Mouse (Mus musculus): ENCODE data around the gene Nrn1. TPM values are rescaled to one million over a fixed set of nuclear protein-coding genes. Genes with fewer than 3 reads are reported as not detected.

The Nrn1 gene
- polyA plus RNA-seq, 1 experiment, result 10.5 TPM

DNA sequence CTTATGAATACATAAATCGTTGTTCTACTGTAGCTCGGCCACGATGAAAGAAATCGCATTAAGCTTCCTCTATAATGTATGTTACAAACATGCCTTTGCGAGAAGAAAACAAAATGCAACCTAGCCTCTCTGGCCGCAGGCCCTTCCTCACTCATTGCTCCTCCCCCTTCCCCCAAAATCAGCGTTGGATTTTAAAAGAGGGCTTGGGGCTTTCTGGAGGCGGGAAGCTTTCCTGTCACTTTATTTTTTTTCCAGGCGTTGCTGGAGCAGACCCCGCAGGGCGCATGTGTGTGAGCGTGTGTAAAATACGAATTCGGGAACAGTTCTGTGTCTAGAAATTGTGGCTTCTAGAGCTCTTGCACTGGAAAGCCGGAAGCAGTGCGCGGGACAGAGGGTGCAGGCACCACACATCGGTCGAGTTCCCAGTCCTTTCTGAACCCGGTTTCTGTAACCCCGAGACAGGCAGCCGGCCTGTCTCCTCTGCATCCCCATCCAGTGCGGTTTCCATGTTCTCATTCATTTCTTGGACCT, 2.9 kb downstream of the Nrn1 start:
- TF ChIP-seq CTCF (IDR thresholded peaks at IDR 0.05; ENCODE audit: control insufficient read depth, insufficient read depth, insufficient read length), result no peak
- TF ChIP-seq MAX (IDR thresholded peaks at IDR 0.05), result no peak
- TF ChIP-seq CEBPB (IDR thresholded peaks at IDR 0.05; ENCODE audit: low read depth), result no peak
- no peak for TF ChIP-seq FOSL1 (IDR thresholded peaks at IDR 0.05; ENCODE audit: insufficient read depth, low read length, poor library complexity, severe bottlenecking)
- no peak for TF ChIP-seq USF1 (IDR thresholded peaks at IDR 0.05; ENCODE audit: low read depth)
- TF ChIP-seq MYOD1 (IDR thresholded peaks at IDR 0.05; ENCODE audit: control insufficient read depth, insufficient read length, low read depth), result no peak
- no peak for TF ChIP-seq MYOG (IDR thresholded peaks at IDR 0.05; ENCODE audit: control insufficient read depth, extremely low read depth, insufficient read length)
- peaks cover 28% of the 10 kb centered on the region for H3K79me2 ChIP-seq (ENCODE audit: control insufficient read depth, insufficient read depth)
- H3K79me3 ChIP-seq (ENCODE audit: low read depth), result peaks cover 1% of the 10 kb centered on the region
- H3K4me3 ChIP-seq (ENCODE audit: insufficient read depth, poor library complexity, severe bottlenecking), result peak overlapping the region; percentile 26
- peak overlapping the region; percentile 76 for H3ac ChIP-seq (ENCODE audit: control insufficient read depth, insufficient read length, low read depth)
- no peaks in the 10 kb centered on the region for H3K27me3 ChIP-seq (ENCODE audit: control insufficient read depth, insufficient read depth, insufficient read length)
- no peaks in the 10 kb centered on the region for H3K36me3 ChIP-seq (ENCODE audit: control insufficient read depth, insufficient read depth)

DNA sequence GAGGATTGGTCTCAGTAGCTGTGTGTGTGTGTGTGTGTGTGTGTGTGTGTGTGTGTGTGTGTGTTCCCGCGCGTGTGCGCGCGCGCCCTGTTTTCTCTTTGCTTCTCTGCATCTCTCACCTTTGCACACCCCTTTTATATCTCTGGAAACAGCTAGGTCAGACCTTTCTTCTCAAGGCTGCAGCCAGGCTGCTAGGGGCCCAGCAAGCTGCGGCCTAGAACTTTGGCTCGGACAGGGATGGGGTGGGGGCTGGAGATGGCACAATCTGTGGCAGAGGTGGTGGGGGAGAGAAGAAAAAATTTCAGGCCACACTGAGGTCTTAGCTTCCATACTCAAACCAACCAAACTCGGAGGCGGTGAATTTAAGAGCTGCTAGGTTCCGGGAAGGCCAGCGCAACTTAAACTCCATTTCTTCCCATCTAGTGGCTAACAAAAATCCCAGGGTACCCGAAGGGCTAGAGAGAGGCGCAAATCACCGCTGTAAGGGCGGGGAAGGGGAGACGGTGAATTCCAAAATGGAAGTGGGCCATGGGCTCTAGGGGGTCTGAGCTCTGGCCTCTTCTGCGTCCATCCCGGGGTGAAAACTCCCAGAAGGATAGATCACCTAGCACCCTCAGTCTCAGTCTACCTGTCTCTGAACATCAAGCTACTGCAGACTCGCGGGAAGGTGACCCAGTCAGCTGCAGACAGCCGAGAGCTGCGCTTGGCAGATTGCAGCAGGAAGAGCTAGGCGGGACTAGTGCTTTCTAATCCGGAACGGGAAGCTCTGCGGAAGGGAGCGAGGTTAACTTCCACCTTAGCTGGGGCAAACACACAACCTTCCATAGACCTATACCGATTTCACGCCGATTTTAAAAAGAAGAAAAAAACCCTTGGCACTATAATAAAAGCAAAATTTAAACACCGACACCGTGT, 3.7 kb downstream of the Nrn1 start:
- H3K36me3 ChIP-seq (ENCODE audit: control insufficient read depth, insufficient read depth), result no peaks in the 10 kb centered on the region
- peaks cover 28% of the 10 kb centered on the region for H3K79me2 ChIP-seq (ENCODE audit: control insufficient read depth, insufficient read depth)
- TF ChIP-seq FOSL1 (IDR thresholded peaks at IDR 0.05; ENCODE audit: insufficient read depth, low read length, poor library complexity, severe bottlenecking), result no peak
- TF ChIP-seq MYOG (IDR thresholded peaks at IDR 0.05; ENCODE audit: control insufficient read depth, extremely low read depth, insufficient read length), result no peak
- no peak for TF ChIP-seq CTCF (IDR thresholded peaks at IDR 0.05; ENCODE audit: control insufficient read depth, insufficient read depth, insufficient read length)
- no peak for TF ChIP-seq USF1 (IDR thresholded peaks at IDR 0.05; ENCODE audit: low read depth)
- no peak for TF ChIP-seq MYOD1 (IDR thresholded peaks at IDR 0.05; ENCODE audit: control insufficient read depth, insufficient read length, low read depth)
- no peak for TF ChIP-seq MAX (IDR thresholded peaks at IDR 0.05)
- TF ChIP-seq CEBPB (IDR thresholded peaks at IDR 0.05; ENCODE audit: low read depth), result no peak
- H3K27me3 ChIP-seq (ENCODE audit: control insufficient read depth, insufficient read depth, insufficient read length), result no peaks in the 10 kb centered on the region
- H3ac ChIP-seq (ENCODE audit: control insufficient read depth, insufficient read length, low read depth), result no peak overlapping the region
- H3K79me3 ChIP-seq (ENCODE audit: low read depth), result peaks cover 1% of the 10 kb centered on the region
- peak overlapping the region; percentile 26 for H3K4me3 ChIP-seq (ENCODE audit: insufficient read depth, poor library complexity, severe bottlenecking)

DNA sequence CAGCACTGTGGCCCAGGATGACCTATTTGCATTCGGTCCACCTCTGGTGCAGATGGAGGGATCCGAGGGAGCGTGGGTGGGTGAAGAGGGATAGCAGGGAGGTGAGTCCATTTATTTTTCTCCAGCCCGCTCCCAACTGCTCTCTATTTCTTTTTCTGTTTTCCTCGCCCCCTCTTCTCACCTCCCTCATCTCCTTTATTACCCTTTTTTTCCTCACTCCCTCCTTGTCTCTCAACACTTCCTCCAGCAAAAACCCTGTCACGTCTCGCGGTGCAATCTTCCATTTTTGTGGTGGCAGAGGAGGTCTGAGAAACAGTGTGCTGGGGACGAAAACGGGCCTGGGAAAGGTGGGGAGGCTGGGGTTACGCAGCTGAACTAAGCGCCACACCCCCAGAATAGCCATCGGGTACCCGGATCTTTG, 4.6 kb downstream of the Nrn1 start:
- peaks cover 28% of the 10 kb centered on the region for H3K79me2 ChIP-seq (ENCODE audit: control insufficient read depth, insufficient read depth)
- no peak overlapping the region for H3K4me3 ChIP-seq (ENCODE audit: insufficient read depth, poor library complexity, severe bottlenecking)
- no peak overlapping the region for H3ac ChIP-seq (ENCODE audit: control insufficient read depth, insufficient read length, low read depth)
- no peaks in the 10 kb centered on the region for H3K27me3 ChIP-seq (ENCODE audit: control insufficient read depth, insufficient read depth, insufficient read length)
- H3K79me3 ChIP-seq (ENCODE audit: low read depth), result peaks cover 1% of the 10 kb centered on the region
- H3K36me3 ChIP-seq (ENCODE audit: control insufficient read depth, insufficient read depth), result no peaks in the 10 kb centered on the region
- TF ChIP-seq MYOG (IDR thresholded peaks at IDR 0.05; ENCODE audit: control insufficient read depth, extremely low read depth, insufficient read length) (no peak), MYOD1 (IDR thresholded peaks at IDR 0.05; ENCODE audit: control insufficient read depth, insufficient read length, low read depth) (no peak), CEBPB (IDR thresholded peaks at IDR 0.05; ENCODE audit: low read depth) (no peak), CTCF (IDR thresholded peaks at IDR 0.05; ENCODE audit: control insufficient read depth, insufficient read depth, insufficient read length) (no peak), USF1 (IDR thresholded peaks at IDR 0.05; ENCODE audit: low read depth) (no peak), MAX (IDR thresholded peaks at IDR 0.05) (no peak), FOSL1 (IDR thresholded peaks at IDR 0.05; ENCODE audit: insufficient read depth, low read length, poor library complexity, severe bottlenecking) (no peak)

DNA sequence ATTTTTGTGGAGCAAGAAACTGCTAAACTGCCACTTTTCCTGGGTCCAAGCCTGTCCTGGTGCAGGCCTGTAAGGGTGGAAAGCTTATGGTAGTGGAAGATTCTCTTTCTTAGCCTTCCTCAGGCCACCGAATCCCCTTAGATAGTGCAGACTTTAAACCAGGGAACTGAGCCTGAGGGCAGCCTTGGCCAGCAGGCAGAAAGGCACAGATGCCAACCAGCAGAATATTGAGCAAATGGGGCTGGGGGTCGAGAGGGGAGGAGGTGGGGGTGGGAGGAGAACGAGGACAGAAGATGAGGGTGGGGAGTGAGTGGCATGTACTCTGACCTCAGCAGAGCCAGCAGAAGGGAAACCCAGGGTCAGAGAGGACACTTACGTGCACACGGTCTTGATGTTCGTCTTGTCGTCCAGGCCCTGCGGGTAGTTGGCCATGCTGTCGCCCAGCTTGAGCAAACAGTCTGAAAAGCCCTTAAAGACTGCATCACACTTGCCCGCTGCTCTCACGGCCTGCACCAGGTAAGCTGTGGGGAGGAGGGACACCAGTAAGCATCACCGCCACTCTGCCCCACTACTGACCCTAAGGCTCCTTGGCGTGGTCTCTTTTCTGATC, 5.1 kb downstream of the Nrn1 start:
- Histone ChIP-seq H3K79me3 (ENCODE audit: low read depth) (peaks cover 1% of the 10 kb centered on the region), H3K4me3 (ENCODE audit: insufficient read depth, poor library complexity, severe bottlenecking) (no peak overlapping the region), H3K27me3 (ENCODE audit: control insufficient read depth, insufficient read depth, insufficient read length) (no peaks in the 10 kb centered on the region), H3K79me2 (ENCODE audit: control insufficient read depth, insufficient read depth) (peaks cover 28% of the 10 kb centered on the region), H3ac (ENCODE audit: control insufficient read depth, insufficient read length, low read depth) (no peak overlapping the region), H3K36me3 (ENCODE audit: control insufficient read depth, insufficient read depth) (no peaks in the 10 kb centered on the region)
- no peak for TF ChIP-seq MAX (IDR thresholded peaks at IDR 0.05)
- TF ChIP-seq MYOD1 (IDR thresholded peaks at IDR 0.05; ENCODE audit: control insufficient read depth, insufficient read length, low read depth), result no peak
- TF ChIP-seq USF1 (IDR thresholded peaks at IDR 0.05; ENCODE audit: low read depth), result no peak
- TF ChIP-seq CEBPB (IDR thresholded peaks at IDR 0.05; ENCODE audit: low read depth), result no peak
- no peak for TF ChIP-seq FOSL1 (IDR thresholded peaks at IDR 0.05; ENCODE audit: insufficient read depth, low read length, poor library complexity, severe bottlenecking)
- TF ChIP-seq CTCF (IDR thresholded peaks at IDR 0.05; ENCODE audit: control insufficient read depth, insufficient read depth, insufficient read length), result no peak

DNA sequence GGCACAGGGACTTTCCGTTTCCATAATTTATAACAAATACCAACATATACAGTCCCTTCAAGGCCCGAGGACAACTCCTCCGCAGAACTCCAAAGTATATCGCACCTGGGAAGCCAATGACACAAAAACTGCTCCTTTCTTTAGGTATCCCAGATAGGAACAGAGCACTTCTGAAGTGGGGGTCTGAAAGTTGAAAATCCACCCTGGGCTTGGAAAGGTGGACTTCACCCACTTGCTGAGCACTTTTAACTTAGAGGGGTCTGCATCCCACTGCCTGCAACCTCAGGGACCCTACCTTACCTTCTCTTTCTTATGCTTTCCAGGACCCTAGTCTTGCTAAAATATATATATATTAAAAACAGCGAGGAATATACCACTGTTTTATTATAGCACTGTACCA, 6.4 kb downstream of the Nrn1 start:
- peaks cover 1% of the 10 kb centered on the region for H3K79me3 ChIP-seq (ENCODE audit: low read depth)
- H3K79me2 ChIP-seq (ENCODE audit: control insufficient read depth, insufficient read depth), result peaks cover 27% of the 10 kb centered on the region
- H3ac ChIP-seq (ENCODE audit: control insufficient read depth, insufficient read length, low read depth), result no peak overlapping the region
- H3K36me3 ChIP-seq (ENCODE audit: control insufficient read depth, insufficient read depth), result no peaks in the 10 kb centered on the region
- no peak overlapping the region for H3K4me3 ChIP-seq (ENCODE audit: insufficient read depth, poor library complexity, severe bottlenecking)
- TF ChIP-seq CTCF (IDR thresholded peaks at IDR 0.05; ENCODE audit: control insufficient read depth, insufficient read depth, insufficient read length) (no peak), CEBPB (IDR thresholded peaks at IDR 0.05; ENCODE audit: low read depth) (no peak), USF1 (IDR thresholded peaks at IDR 0.05; ENCODE audit: low read depth) (no peak), FOSL1 (IDR thresholded peaks at IDR 0.05; ENCODE audit: insufficient read depth, low read length, poor library complexity, severe bottlenecking) (no peak), MAX (IDR thresholded peaks at IDR 0.05) (no peak), MYOD1 (IDR thresholded peaks at IDR 0.05; ENCODE audit: control insufficient read depth, insufficient read length, low read depth) (no peak)
- H3K27me3 ChIP-seq (ENCODE audit: control insufficient read depth, insufficient read depth, insufficient read length), result no peaks in the 10 kb centered on the region

All from C2C12 (cell line).